ENCODE assay signal across 8 mouse cellular contexts in the genomic region with DNA sequence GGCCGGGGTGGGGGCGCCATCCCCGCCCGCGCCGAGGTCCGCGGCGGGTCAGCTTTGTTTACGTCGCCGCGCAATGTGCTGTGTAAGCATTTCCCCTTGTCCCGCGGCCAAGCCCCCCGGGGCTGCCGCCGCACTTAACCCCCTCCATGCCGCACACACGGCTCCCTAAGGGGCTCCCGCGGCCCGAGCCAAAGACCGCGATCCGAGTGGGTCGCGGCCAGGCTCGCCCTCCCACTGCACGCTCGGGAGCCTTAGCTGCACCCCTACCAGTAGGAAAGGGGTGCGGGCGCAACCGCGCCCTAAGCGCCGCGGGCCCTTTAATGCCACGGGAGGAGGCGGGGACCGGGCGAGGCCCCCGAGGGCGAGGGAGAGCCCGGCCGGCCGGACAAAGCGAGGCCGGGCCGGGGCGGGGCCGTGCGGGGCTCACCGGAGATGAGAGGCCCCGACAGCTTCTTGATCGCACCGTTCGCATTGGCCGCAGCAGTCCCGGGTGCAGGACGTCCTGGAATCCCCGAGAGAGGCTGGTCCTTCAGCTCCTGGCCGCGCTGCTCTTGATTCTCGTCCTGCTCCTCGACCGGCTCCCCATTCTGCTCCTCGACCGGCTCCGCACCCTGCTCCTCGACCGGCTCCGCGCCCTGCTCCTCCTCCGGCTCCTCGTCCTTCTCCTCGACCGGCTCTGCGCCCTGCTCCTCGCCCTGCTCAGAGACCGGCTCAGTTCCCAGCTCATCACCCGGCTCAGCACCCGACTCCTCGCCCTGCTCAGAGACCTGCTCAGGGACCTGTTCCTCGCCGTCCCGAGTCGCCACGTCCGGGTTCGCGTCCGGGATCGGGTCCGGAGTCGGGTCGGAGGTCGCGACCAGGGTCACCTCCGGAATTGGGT. TPM values are rescaled to one million over a fixed set of nuclear protein-coding genes. Genes with fewer than 3 reads are reported as not detected.
DNase-seq lines count a peak whose midpoint lies in the region; ATAC-seq and TF ChIP-seq lines count a peak whose summit lies in the region.

No protein-coding gene starts in this region.

- no peak for TF ChIP-seq POLR2A in embryonic fibroblast, embryonic 13.5 days (IDR thresholded peaks at IDR 0.05; ENCODE audit: low read depth, low read length)

- H3K27ac ChIP-seq in embryonic fibroblast, embryonic 13.5 days (ENCODE audit: insufficient read depth, low read length): no peak overlapping the region
- peak overlapping the region; percentile 64 for H3K27ac ChIP-seq in liver, embryonic 11.5 days (ENCODE audit: low read depth, low read length)
- peak overlapping the region; percentile 66 for H3K27ac ChIP-seq in neural tube, embryonic 12.5 days

- intact Hi-C loops in heart, postnatal 10 days (cut with DNase I): loop anchor here (5.0 kb wide), 2 partner anchors 62 to 147 kb away; no protein-coding TSS in a partner anchor

- H3K9ac ChIP-seq in liver, embryonic 11.5 days (ENCODE audit: low read depth, low read length): peak overlapping the region; percentile 63
- H3K9ac ChIP-seq in neural tube, embryonic 12.5 days: peak overlapping the region; percentile 86

- no peaks in the 10 kb centered on the region for H3K36me3 ChIP-seq in liver, embryonic 11.5 days (ENCODE audit: control insufficient read depth, insufficient read depth, low read length)
- H3K36me3 ChIP-seq in neural tube, embryonic 12.5 days: no peaks in the 10 kb centered on the region; the same call in 1 of the 2 replicates

- peaks cover 29% of the 10 kb centered on the region for H3K9me3 ChIP-seq in liver, embryonic 11.5 days (ENCODE audit: control insufficient read depth, low read length)
- H3K9me3 ChIP-seq in neural tube, embryonic 12.5 days: peaks cover 30% of the 10 kb centered on the region

- peaks cover 49% of the 10 kb centered on the region for H3K27me3 ChIP-seq in liver, embryonic 11.5 days (replicated peaks; ENCODE audit: control insufficient read depth, insufficient read depth, low read length)
- H3K27me3 ChIP-seq in neural tube, embryonic 12.5 days (replicated peaks): 0 out of 2 replicates have a peak, but pooled peaks cover 5% of the 10 kb centered on the region

- peak overlapping the region; percentile 43 for H3K4me3 ChIP-seq in embryonic fibroblast, embryonic 13.5 days (ENCODE audit: insufficient read depth, low read length)
- H3K4me3 ChIP-seq in liver, embryonic 11.5 days (ENCODE audit: low read depth, low read length): peak overlapping the region; percentile 58
- H3K4me3 ChIP-seq in neural tube, embryonic 12.5 days: peak overlapping the region; percentile 67

- no peak for ATAC-seq in liver, embryonic 11.5 days (replicated peaks; ENCODE audit: low FRiP score)
- ATAC-seq in neural tube, embryonic 12.5 days (ENCODE audit: low FRiP score, low read depth): peak; percentile 15; the same call in 1 of the 2 replicates

- peak; percentile 40 for DNase-seq in retina, postnatal 1 day
- no peak for DNase-seq in retina, embryonic 14.5 days (ENCODE audit: low spot score)
- peak; percentile 59 to 68 for DNase-seq in heart, postnatal 10 days
- no peak for DNase-seq in liver, embryonic 11.5 days (ENCODE audit: low spot score)
- no peak for DNase-seq in layer of hippocampus, adult 18-20 months (ENCODE audit: low spot score in 2 of 2)
- DNase-seq in layer of hippocampus, postnatal 25 days (ENCODE audit: extremely low spot score in 1 of 2, low spot score in 1 of 2): no peak

- peak overlapping the region; percentile 61 for H3K4me2 ChIP-seq in liver, embryonic 11.5 days
- peak overlapping the region; percentile 62 for H3K4me2 ChIP-seq in neural tube, embryonic 12.5 days (replicated peaks)

- 20% methylated on average over 100 of the region's 100 CpGs for WGBS in liver, embryonic 11.5 days
- WGBS in neural tube, embryonic 12.5 days: 29% methylated on average over 100 of the region's 100 CpGs

- no peak for TF ChIP-seq CTCF in embryonic fibroblast, embryonic 13.5 days (IDR thresholded peaks at IDR 0.05; ENCODE audit: borderline replicate concordance, insufficient read depth, low read length)

- H3K4me1 ChIP-seq in embryonic fibroblast, embryonic 13.5 days (ENCODE audit: control insufficient read depth, insufficient read depth, low read length): no peaks in the 10 kb centered on the region
- no peaks in the 10 kb centered on the region for H3K4me1 ChIP-seq in liver, embryonic 11.5 days (replicated peaks; ENCODE audit: control insufficient read depth, insufficient read depth, low read length)
- H3K4me1 ChIP-seq in neural tube, embryonic 12.5 days: peaks cover 9% of the 10 kb centered on the region

RNA-seq across cellular contexts. Expression of a gene that starts 1.3 kb away (rescaled TPM):
- 23.8 and 173 TPM in 2 replicates for polyA plus RNA-seq in embryonic fibroblast, embryonic 13.5 days (2011; ENCODE audit: insufficient read length, low read depth, missing spikeins)
- 10 to 100 TPM; 47.2 to 48.0 TPM for total RNA-seq in heart, postnatal 10 days (2021)
- polyA plus RNA-seq in liver, embryonic 11.5 days (2014; fragmentation: Nextera tagmentation; extraction: Ambion mirVana): 572 and 617 TPM in 2 replicates
- polyA plus RNA-seq in neural tube, embryonic 12.5 days (2016; fragmentation: Nextera tagmentation; extraction: Ambion mirVana): 1,329 and 1,332 TPM in 2 replicates
- total RNA-seq in layer of hippocampus, adult 18-20 months (2021): 1 to 10 TPM; 4.6 to 7.4 TPM
- 1 to 10 TPM; 6.8 to 8.7 TPM for total RNA-seq in layer of hippocampus, postnatal 25 days (2021)

RNA-seq across cellular contexts. Expression of a gene that starts 14.0 kb away (rescaled TPM):
- 0.77 and 3.9 TPM in 2 replicates for polyA plus RNA-seq in embryonic fibroblast, embryonic 13.5 days (2011; ENCODE audit: insufficient read length, low read depth, missing spikeins)
- total RNA-seq in heart, postnatal 10 days (2021): under 1 TPM; 0.43 to 0.50 TPM
- 2.8 and 5.2 TPM in 2 replicates for polyA plus RNA-seq in liver, embryonic 11.5 days (2014; fragmentation: Nextera tagmentation; extraction: Ambion mirVana)
- polyA plus RNA-seq in neural tube, embryonic 12.5 days (2016; fragmentation: Nextera tagmentation; extraction: Ambion mirVana): 0.52 and 0.85 TPM in 2 replicates
- under 1 TPM; 0.23 to 0.67 TPM for total RNA-seq in layer of hippocampus, adult 18-20 months (2021)
- total RNA-seq in layer of hippocampus, postnatal 25 days (2021): under 1 TPM in 1 of 2 experiments, not detected in 1; 0.20 TPM

RNA-seq across cellular contexts. Expression of a gene that starts 43.4 kb away (rescaled TPM):
- polyA plus RNA-seq in embryonic fibroblast, embryonic 13.5 days (2011; ENCODE audit: insufficient read length, low read depth, missing spikeins): not detected in 2 replicates
- not detected for total RNA-seq in heart, postnatal 10 days (2021)
- 11.9 and 16.4 TPM in 2 replicates for polyA plus RNA-seq in liver, embryonic 11.5 days (2014; fragmentation: Nextera tagmentation; extraction: Ambion mirVana)
- 1.9 and 2.4 TPM in 2 replicates for polyA plus RNA-seq in neural tube, embryonic 12.5 days (2016; fragmentation: Nextera tagmentation; extraction: Ambion mirVana)
- not detected for total RNA-seq in layer of hippocampus, adult 18-20 months (2021)
- total RNA-seq in layer of hippocampus, postnatal 25 days (2021): not detected

Comparison
In these comparisons a context has a peak if more than half of its experiments do, and no peak if none do; other contexts are left out.
1. DNase-seq: peak in retina, postnatal 1 day (single experiment) and heart, postnatal 10 days (2 of 2); none in retina, embryonic 14.5 days (single experiment), liver, embryonic 11.5 days (single experiment), layer of hippocampus, adult 18-20 months (0 of 2) and layer of hippocampus, postnatal 25 days (0 of 2).
2. RNA of a gene that starts 1.3 kb away (total RNA-seq): 47.2 to 48.0 TPM in heart, postnatal 10 days; 6.8 to 8.7 TPM in layer of hippocampus, postnatal 25 days and 4.6 to 7.4 TPM in layer of hippocampus, adult 18-20 months; every median in the first group is over 4 times any median in the second.
3. Peak in every context shown above with its lines, with median percentiles within 50 percentile points of each other: H3K4me3 ChIP-seq.